Mouse (Mus musculus): ENCODE results near the gene Snx32.
A peak's percentile ranks its signal among the peaks of the same experiment; 100 is the strongest.

Snx32 gene

DNA sequence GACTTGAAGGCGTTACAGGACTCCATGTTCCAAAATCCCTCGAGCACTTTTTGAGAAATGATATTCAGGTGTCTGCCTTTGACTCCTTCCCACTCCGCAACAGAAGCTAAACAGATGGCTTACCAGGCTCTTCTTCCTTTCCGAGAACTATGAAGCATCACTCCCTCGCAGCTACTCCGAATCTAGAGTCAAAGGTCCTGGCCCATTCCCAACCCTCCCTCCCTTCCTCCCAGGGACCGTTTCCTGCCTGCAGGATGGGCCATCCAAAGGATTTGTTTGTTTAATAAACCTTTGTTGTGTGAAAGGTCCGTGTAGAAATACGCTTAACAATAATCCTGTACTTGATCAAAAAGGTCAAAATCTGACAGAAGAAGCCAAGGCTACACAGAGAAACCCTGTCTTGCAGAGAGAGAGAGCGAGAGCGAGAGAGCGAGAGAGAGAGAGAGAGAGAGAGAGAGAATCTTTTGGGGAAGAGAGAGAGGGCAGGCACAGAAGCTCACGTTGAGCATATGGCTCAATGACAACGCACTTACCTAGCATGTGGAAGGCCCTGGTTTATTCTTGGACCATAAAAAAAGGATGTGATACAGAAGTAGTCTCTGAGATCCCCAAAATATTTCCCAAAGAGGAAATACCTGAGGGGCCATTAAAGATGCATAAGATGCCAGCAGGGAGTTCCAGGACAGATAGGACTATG, 52.4 kb downstream of the Snx32 start, which contains the start of gene Ccdc85b:
Gene Ccdc85b (minus strand): TSS at position 149 of the 697 bp plus-strand sequence.
- DNase-seq (ENCODE audit: low read depth): no peak

GRCm38 (mm10) chr19:5456922-5457745, 53.2 kb downstream of the Snx32 start:
- peak; percentile 87 for DNase-seq (ENCODE audit: low read depth)

- no peak for DNase-seq (ENCODE audit: low read depth)
Measured at GRCm38 (mm10) chr19:5456241-5456921, 54.0 kb downstream of the Snx32 start.

DNA sequence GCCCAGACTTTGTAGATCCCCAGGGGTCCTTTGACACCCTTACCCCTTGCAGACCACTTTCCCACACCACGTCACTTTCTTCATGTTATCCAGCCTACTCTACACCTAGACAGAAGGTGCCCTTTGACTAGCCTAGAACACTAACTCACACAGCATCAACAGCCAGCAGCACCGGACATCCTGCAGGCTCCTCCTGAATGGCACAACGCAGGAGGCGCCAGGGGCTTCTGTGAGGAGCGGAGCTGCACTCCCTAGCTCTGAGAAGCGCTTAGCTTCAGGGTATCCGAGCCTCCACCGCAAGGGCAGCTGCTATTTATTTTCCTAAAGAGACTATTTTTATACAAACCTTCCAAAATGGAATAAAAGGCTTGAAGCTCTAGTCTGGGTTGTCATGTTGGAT, 54.8 kb downstream of the Snx32 start:
- DNase-seq (ENCODE audit: low read depth): no peak

DNA sequence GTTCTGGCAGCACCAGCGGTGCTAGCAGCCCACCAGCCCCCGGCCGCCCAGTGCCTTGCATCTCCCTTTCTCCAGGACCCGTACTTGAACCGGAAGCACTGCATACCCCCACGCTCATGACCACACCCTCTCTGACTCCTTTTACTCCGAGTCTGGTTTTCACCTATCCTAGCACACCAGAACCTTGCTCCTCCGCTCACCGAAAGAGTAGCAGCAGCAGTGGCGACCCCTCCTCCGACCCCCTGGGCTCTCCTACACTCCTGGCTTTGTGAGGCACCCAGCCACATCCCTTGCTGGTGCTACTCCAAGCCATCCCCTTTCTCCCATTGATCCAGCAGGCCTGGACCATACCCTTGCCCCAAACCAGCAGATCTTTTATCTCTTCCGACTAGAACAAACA, 55.3 kb downstream of the Snx32 start:
- DNase-seq (ENCODE audit: low read depth): no peak

DNA sequence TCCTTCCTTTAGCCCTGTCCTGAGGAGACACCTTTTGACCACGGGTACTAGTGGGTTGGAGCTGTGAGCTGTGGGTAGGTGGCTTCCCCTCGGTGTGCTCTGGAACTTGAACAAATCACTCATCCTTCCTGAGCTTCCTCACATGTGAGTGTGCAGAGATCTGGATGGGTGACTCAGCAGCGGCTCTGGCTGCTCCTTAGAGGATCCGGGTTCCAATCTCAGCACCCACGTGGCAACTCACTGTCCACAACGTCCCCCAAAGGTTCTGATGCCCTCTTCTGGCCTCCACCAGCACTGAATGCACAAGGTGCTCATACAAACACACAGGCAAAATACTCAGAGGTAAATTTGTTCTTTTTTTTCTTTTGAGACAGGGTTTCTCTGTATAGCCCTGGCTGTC, 58.6 kb downstream of the Snx32 start:
- no peak for DNase-seq (ENCODE audit: low read depth)

DNA sequence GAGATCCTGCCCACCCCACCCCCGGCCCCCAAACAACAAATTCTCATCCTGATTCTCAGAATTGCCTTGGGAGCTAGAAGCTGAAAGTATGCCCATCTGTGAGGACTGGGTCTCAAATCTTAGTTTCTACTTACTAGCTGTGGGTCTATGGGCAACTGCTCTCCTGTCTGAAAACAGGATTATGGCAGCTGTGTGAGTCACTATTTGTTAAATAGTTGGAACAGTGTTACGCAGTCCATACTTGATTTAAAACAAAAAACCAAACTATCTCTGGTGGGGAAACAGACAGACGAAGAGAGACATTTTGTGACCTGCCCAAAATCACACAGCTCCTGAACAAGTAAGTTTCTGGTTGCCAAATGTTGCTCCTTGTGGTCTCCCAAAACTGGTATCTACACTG, 60.7 kb downstream of the Snx32 start:
- no peak for DNase-seq (ENCODE audit: low read depth)

GRCm38 (mm10) chr19:5448354-5449150, 61.8 kb downstream of the Snx32 start:
- no peak for DNase-seq (ENCODE audit: low read depth)

- no peak for DNase-seq (ENCODE audit: low read depth)
Measured at GRCm38 (mm10) chr19:5447515-5448353, 62.6 kb downstream of the Snx32 start, which contains the start of gene Fosl1. Fosl1 (plus strand) TSS chr19:5447547.

DNA sequence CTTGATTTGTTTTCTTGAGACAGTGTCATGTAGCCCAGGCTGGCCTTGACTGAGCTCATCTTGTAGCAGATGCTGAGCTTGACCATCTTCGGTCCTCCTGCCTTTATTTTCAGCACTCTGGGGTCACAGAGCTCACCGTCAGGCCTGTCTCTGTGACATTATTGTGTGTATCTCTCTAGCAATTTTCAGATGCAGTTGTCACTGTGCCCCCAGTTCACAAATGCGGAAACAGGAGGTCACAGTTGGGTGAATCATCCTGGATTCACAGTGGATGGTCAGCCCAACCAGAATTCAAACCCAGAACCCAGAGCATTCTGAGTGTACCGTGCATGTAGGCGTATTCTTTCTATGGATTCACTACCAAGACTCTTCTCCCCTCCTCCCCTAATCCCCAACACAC, 64.6 kb downstream of the Snx32 start:
- DNase-seq (ENCODE audit: low read depth): no peak

DNA sequence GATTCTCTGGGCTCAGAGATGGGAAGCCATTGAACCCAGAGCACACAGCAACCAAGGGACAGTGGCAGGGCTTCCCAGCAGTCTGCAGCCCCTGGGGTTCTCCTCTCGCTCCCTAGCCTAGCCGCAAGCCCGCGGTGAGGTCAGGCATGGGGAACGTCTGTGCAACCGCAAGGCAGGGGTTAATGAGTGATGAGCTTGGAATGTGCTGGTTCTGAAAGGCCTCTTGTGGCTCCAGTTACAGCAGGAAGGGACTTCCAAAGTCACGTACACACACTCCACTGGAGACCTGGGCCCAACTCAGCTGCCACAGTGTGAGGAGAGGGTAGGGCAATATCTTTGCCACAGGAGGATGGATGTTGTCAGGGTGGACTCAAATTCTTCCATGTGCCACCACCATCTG, 65.4 kb downstream of the Snx32 start:
- DNase-seq (ENCODE audit: low read depth): no peak

DNA sequence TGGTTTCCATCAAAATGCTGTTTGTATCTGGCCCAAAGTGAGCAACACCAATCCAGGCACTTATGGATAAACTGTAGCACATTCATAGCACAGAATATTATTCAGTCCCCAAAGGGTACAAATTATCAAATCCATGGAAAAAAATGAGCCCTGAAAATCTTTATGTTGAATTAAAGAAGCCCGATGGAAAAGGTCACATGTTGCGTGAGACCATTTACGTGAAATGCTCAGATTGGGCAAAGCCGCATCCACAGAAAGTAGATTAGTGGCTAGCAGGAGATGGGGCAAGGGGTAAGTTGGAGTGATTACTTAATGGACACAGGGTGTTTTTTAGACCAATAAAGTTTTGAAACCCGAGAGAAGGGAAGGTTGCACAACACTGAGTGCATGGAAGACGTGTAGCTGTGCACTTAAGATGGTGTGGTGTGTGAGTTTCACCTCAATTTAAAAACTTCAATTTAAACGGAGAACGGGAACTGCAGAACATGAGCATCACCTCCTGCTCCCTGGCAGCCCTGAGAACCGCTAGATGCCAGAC, 65.9 kb downstream of the Snx32 start:
- DNase-seq (ENCODE audit: low read depth): no peak
